Mouse (Mus musculus) small intestine, adult 2 months (tissue): ENCODE results near the gene 4930595D18Rik. TPM values are rescaled to one million over a fixed set of nuclear protein-coding genes. Genes with fewer than 3 reads are reported as not detected.

Experiments
- H3K27ac ChIP-seq: fragments of 200-500 bp; 2 replicates; pipeline ENCODE4 v1.5.1; 2012; ENCODE audit warnings: low read depth, low read length, control low read depth, inconsistent platforms; ENCODE audit not compliant: insufficient read depth
- H3K27me3 ChIP-seq: fragments of 200-500 bp; 2 replicates; pipeline ENCODE4 v1.6.1; 2012; ENCODE audit warnings: mild to moderate bottlenecking, moderate library complexity, low read length, inconsistent platforms; ENCODE audit not compliant: control insufficient read depth, insufficient read depth
- H3K36me3 ChIP-seq: fragments of 200-500 bp; 2 replicates; pipeline ENCODE4 v1.6.1; 2012; ENCODE audit warnings: mild to moderate bottlenecking, low read length, control low read depth, inconsistent platforms; ENCODE audit not compliant: control insufficient read depth, insufficient read depth
- H3K4me1 ChIP-seq: fragments of 200-500 bp; 2 replicates; pipeline ENCODE4 v1.6.1; 2012; ENCODE audit warnings: low read length, inconsistent platforms, mixed read lengths; ENCODE audit not compliant: control insufficient read depth, insufficient read depth, insufficient read length
- H3K4me3 ChIP-seq: fragments of 200-500 bp; 2 replicates; pipeline ENCODE4 v1.5.1; 2012; ENCODE audit warnings: low read depth, mild to moderate bottlenecking, control low read depth, inconsistent platforms, low read length, moderate library complexity
- CTCF ChIP-seq: fragments of 200-500 bp; IDR thresholded peaks from 2 replicates; pipeline ENCODE4 v1.5.1; 2012; ENCODE audit warnings: low read depth, mild to moderate bottlenecking, control low read depth, inconsistent platforms, low read length, moderate library complexity, mixed read lengths; ENCODE audit not compliant: insufficient replicate concordance, insufficient read length; ENCODE audit errors: extremely low read depth
- POLR2A ChIP-seq: fragments of 200-500 bp; IDR thresholded peaks from 2 replicates; pipeline ENCODE4 v1.6.1; 2012; ENCODE audit warnings: low read depth, mild to moderate bottlenecking, control low read depth, inconsistent platforms, low read length, moderate library complexity
- WGBS: fragments of 180-500 bp; shearing (Covaris S2); methylation state at CpG from one replicate; pipeline ENCODE4 v1.1.7; 2018; 5-methylcytosine and 5-hydroxymethylcytosine counted together
- polyA plus RNA-seq: library from polyadenylated mRNA; depleted of rRNA; stranded (reverse); fragments of >200 nt; gene quantifications from 2 replicates; pipeline ENCODE4 v1.2.3, GENCODE M21; 2012; rRNA removed

Gene 4930595D18Rik
- polyA plus RNA-seq, 1 experiment = not detected

- Histone ChIP-seq H3K4me1 (no peaks in the 10 kb centered on the region), H3K4me3 (no peak overlapping the region), H3K27ac (no peak overlapping the region), H3K27me3 (no peaks in the 10 kb centered on the region), H3K36me3 (peaks cover 4% of the 10 kb centered on the region; the same call in 1 of the 2 replicates)
- TF ChIP-seq CTCF (peak; percentile 61; the same call in 1 of the 2 replicates), POLR2A (no peak)
These were observed 61.9 kb downstream of the 4930595D18Rik start for GRCm38 (mm10) chr12:111122332-111122852.

- Histone ChIP-seq H3K4me3 (no peak overlapping the region), H3K27me3 (no peaks in the 10 kb centered on the region), H3K27ac (no peak overlapping the region), H3K4me1 (no peaks in the 10 kb centered on the region), H3K36me3 (peaks cover 16% of the 10 kb centered on the region)
- 83% methylated on average over 9 of the region's 9 CpGs for WGBS
- no peak for TF ChIP-seq CTCF
- no peak for TF ChIP-seq POLR2A
These were observed 63.2 kb downstream of the 4930595D18Rik start for GRCm38 (mm10) chr12:111120976-111121645.

GRCm38 (mm10) chr12:111119506-111120085 lies 64.7 kb downstream of the 4930595D18Rik start:
- WGBS = 99% methylated on average over 5 of the region's 5 CpGs
- H3K4me1 ChIP-seq = no peaks in the 10 kb centered on the region
- H3K4me3 ChIP-seq = no peak overlapping the region
- no peak for TF ChIP-seq POLR2A
- peaks cover 26% of the 10 kb centered on the region for H3K36me3 ChIP-seq
- no peak overlapping the region for H3K27ac ChIP-seq
- no peaks in the 10 kb centered on the region for H3K27me3 ChIP-seq

- Histone ChIP-seq H3K4me3 (no peak overlapping the region), H3K27me3 (no peaks in the 10 kb centered on the region), H3K36me3 (peaks cover 69% of the 10 kb centered on the region), H3K27ac (no peak overlapping the region), H3K4me1 (no peaks in the 10 kb centered on the region)
- WGBS = 93% methylated on average over 5 of the region's 5 CpGs
- TF ChIP-seq POLR2A (no peak), CTCF (no peak)
These were observed 69.7 kb downstream of the 4930595D18Rik start for GRCm38 (mm10) chr12:111114593-111114992.

GRCm38 (mm10) chr12:111111176-111111575 lies 73.1 kb downstream of the 4930595D18Rik start:
- TF ChIP-seq POLR2A = no peak
- no peak for TF ChIP-seq CTCF
- H3K27ac ChIP-seq = no peak overlapping the region
- peaks cover 83% of the 10 kb centered on the region for H3K36me3 ChIP-seq
- H3K4me1 ChIP-seq = no peaks in the 10 kb centered on the region
- WGBS = 91% methylated on average over 8 of the region's 8 CpGs
- H3K4me3 ChIP-seq = no peak overlapping the region
- no peaks in the 10 kb centered on the region for H3K27me3 ChIP-seq

Other genes with a start within 250 kb of the 4930595D18Rik start
- 174 and 206 TPM in 2 replicates for gene Ankrd9, start 205.5 kb downstream of the 4930595D18Rik start, polyA plus RNA-seq
- gene Rcor1, start 145.1 kb downstream of the 4930595D18Rik start, polyA plus RNA-seq = 4.6 and 6.5 TPM in 2 replicates
- 8.8 and 13.5 TPM in 2 replicates for gene Traf3, start 18.1 kb downstream of the 4930595D18Rik start, polyA plus RNA-seq
- 127 and 1,225 TPM in 2 replicates for gene Amn, start 86.6 kb upstream of the 4930595D18Rik start, polyA plus RNA-seq
- gene Cdc42bpb, start 193.2 kb upstream of the 4930595D18Rik start, polyA plus RNA-seq = 190 and 472 TPM in 2 replicates
- not detected in 2 replicates for gene Lbhd2, start 222.3 kb upstream of the 4930595D18Rik start, polyA plus RNA-seq
- 356 and 552 TPM in 2 replicates for gene Exoc3l4, start 232.5 kb upstream of the 4930595D18Rik start, polyA plus RNA-seq